Mouse (Mus musculus): ENCODE data around the gene Ncdn.

GRCm38 (mm10) chr4:126734001-126734603, 19.1 kb downstream of the Ncdn start:
- TF ChIP-seq CHD2 (IDR thresholded peaks at IDR 0.05; ENCODE audit: low read length) (no peak), CTCF (IDR thresholded peaks at IDR 0.05 in 2 of 3, conservative IDR thresholded peaks at IDR 0.05 in 1 of 3; ENCODE audit: control insufficient read depth in 1 of 3, insufficient read depth in 1 of 3, low read depth in 2 of 3, low read length in 3 of 3, poor library complexity in 1 of 3, severe bottlenecking in 1 of 3) (no peak), MXI1 (IDR thresholded peaks at IDR 0.05; ENCODE audit: low read depth, low read length) (no peak), EP300 (IDR thresholded peaks at IDR 0.05; ENCODE audit: low read depth in 1 of 2, low read length in 2 of 2) (no peak), HCFC1 (IDR thresholded peaks at IDR 0.05; ENCODE audit: low read depth, low read length) (no peak), BHLHE40 (IDR thresholded peaks at IDR 0.05; ENCODE audit: borderline replicate concordance, low read depth, low read length) (no peak), POLR2A (IDR thresholded peaks at IDR 0.05; ENCODE audit: control insufficient read depth in 1 of 2, insufficient read depth in 1 of 2, low read depth in 1 of 2, low read length in 2 of 2, poor library complexity in 1 of 2) (no peak), GATA1 (IDR thresholded peaks at IDR 0.05; ENCODE audit: low read depth, low read length) (no peak)

All from MEL (cell line).